Mouse (Mus musculus): ENCODE data around the gene Gm20219. TPM values are rescaled to one million over a fixed set of nuclear protein-coding genes. Genes with fewer than 3 reads are reported as not detected.

The Gm20219 gene
- polyA plus RNA-seq, 1 experiment from 2014 or later: 0.95 TPM

DNA sequence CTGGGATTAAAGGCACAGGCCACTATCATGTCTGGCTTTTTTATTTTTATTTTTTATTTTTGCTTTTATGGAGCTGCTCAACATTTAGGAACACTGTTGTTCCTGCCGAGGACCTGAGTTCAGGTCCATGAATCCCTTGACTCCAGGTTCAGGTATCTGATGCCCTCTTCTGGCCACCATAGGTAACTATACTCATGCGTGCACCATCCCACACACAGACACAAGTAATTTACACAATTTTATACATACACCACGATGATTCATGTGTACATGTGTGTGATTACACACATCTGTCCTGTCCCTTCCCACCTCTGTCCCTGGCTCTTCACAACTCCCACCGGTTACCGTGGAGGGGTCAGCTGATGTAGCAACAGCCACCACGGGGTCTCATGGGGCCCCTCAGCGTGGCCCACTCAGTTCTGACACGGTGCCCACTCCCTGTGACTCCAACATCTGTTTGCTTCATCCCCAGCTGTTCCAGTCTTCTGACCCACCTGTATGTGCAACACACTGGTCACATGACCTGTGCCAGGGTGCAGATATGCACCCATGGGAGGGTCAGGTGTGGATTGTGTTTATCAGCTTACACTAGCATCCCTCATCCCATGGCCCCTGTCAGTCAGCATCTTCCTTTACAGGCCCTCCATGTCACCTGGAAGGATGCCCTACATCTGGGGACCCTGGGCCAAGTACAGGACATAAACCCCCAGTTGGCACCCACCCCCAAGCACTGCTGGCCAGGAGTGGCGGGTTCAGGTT lies 6.2 kb downstream of the Gm20219 start:
- Histone ChIP-seq H3K4me1 (ENCODE audit: control insufficient read depth, insufficient read depth, low read length) (peaks cover 26% of the 10 kb centered on the region), H3K4me2 (ENCODE audit: low read length) (no peak overlapping the region), H3K27me3 (ENCODE audit: control insufficient read depth, insufficient read depth, low read depth, low read length) (no peaks in the 10 kb centered on the region), H3K27ac (ENCODE audit: low read length) (0 out of 2 replicates have a peak overlapping the region, but pooled peaks have one; percentile 19), H3K9ac (ENCODE audit: low read depth, low read length) (no peak overlapping the region), H3K36me3 (ENCODE audit: control insufficient read depth, insufficient read depth, low read length) (no peaks in the 10 kb centered on the region), H3K4me3 (ENCODE audit: low read depth, low read length) (no peak overlapping the region), H3K9me3 (replicated peaks; ENCODE audit: control insufficient read depth, low read length, poor library complexity, severe bottlenecking) (no peaks in the 10 kb centered on the region)
- ATAC-seq: no peak
- WGBS: 64% methylated on average over 9 of the region's 9 CpGs

DNA sequence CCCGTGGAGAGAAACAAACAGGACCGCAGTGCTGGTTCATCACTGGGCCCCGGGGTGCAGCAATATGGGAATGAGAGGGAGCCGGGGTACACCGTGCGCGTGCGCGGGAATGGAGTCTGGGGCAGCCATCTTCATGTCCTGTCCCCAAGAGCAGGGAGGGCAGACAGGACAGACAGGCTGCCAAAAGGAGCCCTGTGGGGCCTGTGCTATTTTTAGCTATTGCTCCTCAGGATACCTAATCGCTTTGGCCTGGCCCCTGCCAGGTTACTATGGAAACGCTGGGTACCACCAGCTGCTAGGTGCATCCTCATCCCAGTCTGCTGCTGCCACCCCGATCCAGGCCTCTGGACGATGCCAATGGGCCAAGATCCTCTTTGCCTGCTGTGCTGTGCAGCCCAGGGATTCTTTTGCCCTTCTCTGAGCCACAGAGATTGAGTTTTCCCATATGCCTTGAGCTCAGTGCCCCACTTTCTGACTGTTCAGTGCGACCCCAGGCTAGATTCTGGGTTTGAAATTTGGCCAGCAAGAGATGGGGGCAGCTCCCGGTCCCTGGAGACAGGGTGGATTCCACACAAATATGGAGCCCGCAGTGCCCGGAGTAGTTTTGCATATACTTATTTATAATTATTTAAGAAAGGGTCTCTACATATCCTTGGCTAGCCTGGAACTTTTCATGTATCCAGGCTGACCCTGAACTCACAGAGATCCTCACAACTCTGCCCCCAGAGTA lies 6.9 kb downstream of the Gm20219 start:
- 44% methylated on average over 17 of the region's 17 CpGs for WGBS
- no peaks in the 10 kb centered on the region for H3K9me3 ChIP-seq (replicated peaks; ENCODE audit: control insufficient read depth, low read length, poor library complexity, severe bottlenecking)

DNA sequence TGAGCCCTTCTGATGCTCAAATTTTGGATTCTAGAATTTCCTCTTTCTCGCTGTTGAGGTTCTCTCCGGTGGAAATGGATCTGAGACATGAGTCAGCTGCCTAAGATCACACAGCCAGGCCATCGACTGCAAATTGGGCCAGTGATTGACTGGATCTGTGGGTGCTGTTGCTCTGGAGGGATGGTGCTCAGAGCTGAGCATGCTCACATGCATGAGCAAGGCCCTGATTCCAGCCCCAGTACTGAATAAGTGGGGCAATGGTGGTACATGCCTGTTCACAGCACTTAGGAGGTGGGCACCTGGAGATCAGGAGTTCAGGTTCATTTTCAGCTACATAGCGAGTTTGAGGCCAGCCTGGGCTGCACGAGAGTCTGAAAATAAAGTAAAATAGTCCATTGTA lies 7.6 kb downstream of the Gm20219 start:
- Histone ChIP-seq H3K4me2 (ENCODE audit: low read length) (no peak overlapping the region), H3K27me3 (ENCODE audit: control insufficient read depth, insufficient read depth, low read depth, low read length) (no peaks in the 10 kb centered on the region), H3K27ac (ENCODE audit: low read length) (peak overlapping the region; percentile 67), H3K4me3 (ENCODE audit: low read depth, low read length) (no peak overlapping the region), H3K36me3 (ENCODE audit: control insufficient read depth, insufficient read depth, low read length) (no peaks in the 10 kb centered on the region), H3K9me3 (replicated peaks; ENCODE audit: control insufficient read depth, low read length, poor library complexity, severe bottlenecking) (no peaks in the 10 kb centered on the region), H3K4me1 (ENCODE audit: control insufficient read depth, insufficient read depth, low read length) (peaks cover 15% of the 10 kb centered on the region), H3K9ac (ENCODE audit: low read depth, low read length) (no peak overlapping the region)
- ATAC-seq: no peak
- WGBS: 81% methylated on average over 5 of the region's 5 CpGs

More for the DNA sequence above, 6.9 kb downstream of the Gm20219 start:
- peaks cover 22% of the 10 kb centered on the region for H3K4me1 ChIP-seq (ENCODE audit: control insufficient read depth, insufficient read depth, low read length)
- no peaks in the 10 kb centered on the region for H3K36me3 ChIP-seq (ENCODE audit: control insufficient read depth, insufficient read depth, low read length)
- H3K4me3 ChIP-seq (ENCODE audit: low read depth, low read length): no peak overlapping the region
- no peak overlapping the region for H3K4me2 ChIP-seq (ENCODE audit: low read length)
- peak; percentile 18; the same call in 1 of the 2 replicates for ATAC-seq
- peak overlapping the region; percentile 67 for H3K27ac ChIP-seq (ENCODE audit: low read length)
- 0 out of 2 replicates have a peak overlapping the region, but pooled peaks have one; percentile 1 for H3K9ac ChIP-seq (ENCODE audit: low read depth, low read length)
- H3K27me3 ChIP-seq (ENCODE audit: control insufficient read depth, insufficient read depth, low read depth, low read length): no peaks in the 10 kb centered on the region

- WGBS: 77% methylated on average over 1 of the region's 1 CpGs
- Histone ChIP-seq H3K36me3 (ENCODE audit: control insufficient read depth, insufficient read depth, low read length) (no peaks in the 10 kb centered on the region), H3K4me1 (ENCODE audit: control insufficient read depth, insufficient read depth, low read length) (peaks cover 9% of the 10 kb centered on the region), H3K4me2 (ENCODE audit: low read length) (no peak overlapping the region), H3K9ac (ENCODE audit: low read depth, low read length) (no peak overlapping the region), H3K27me3 (ENCODE audit: control insufficient read depth, insufficient read depth, low read depth, low read length) (no peaks in the 10 kb centered on the region), H3K27ac (ENCODE audit: low read length) (no peak overlapping the region), H3K9me3 (replicated peaks; ENCODE audit: control insufficient read depth, low read length, poor library complexity, severe bottlenecking) (no peaks in the 10 kb centered on the region), H3K4me3 (ENCODE audit: low read depth, low read length) (no peak overlapping the region)
- ATAC-seq: no peak
Measured at GRCm38 (mm10) chr17:56545945-56546344, 8.2 kb downstream of the Gm20219 start.

DNA sequence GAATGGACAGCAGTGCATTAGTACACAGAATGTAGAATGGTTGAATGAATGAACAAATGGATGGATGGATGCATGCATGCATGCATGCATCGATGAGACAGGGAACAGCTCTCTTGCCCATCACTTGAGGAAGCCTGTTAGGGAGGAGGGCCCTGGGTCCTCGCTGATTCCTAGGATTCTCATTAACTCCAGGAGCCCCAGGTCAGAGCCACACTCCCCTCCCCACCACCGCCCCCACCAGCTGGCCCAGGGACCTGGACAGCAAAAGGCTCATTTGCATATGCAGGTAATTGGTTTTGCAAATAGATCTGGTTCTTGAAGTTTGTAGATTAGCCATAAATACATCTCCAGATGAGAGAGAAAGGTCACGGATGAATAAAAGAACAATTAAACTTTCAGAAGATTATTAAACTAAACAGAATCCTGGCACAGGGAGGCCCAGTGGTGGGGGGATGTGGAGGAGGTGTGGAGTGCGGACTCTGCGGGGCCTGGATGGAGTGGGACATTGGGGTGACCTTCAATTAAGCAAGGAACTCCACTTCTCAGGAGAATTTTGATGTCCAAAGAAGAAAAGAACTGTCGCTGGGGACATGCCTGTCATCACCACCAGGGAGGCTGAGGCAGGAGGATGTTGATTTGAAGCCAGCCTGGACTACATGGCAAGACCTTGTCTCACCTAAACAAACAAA lies 9.3 kb downstream of the Gm20219 start:
- H3K9ac ChIP-seq (ENCODE audit: low read depth, low read length): no peak overlapping the region
- 70% methylated on average over 7 of the region's 7 CpGs for WGBS
- H3K27ac ChIP-seq (ENCODE audit: low read length): no peak overlapping the region
- ATAC-seq: no peak
- peaks cover 7% of the 10 kb centered on the region for H3K4me1 ChIP-seq (ENCODE audit: control insufficient read depth, insufficient read depth, low read length)
- no peak overlapping the region for H3K4me2 ChIP-seq (ENCODE audit: low read length)
- no peaks in the 10 kb centered on the region for H3K36me3 ChIP-seq (ENCODE audit: control insufficient read depth, insufficient read depth, low read length)
- no peak overlapping the region for H3K4me3 ChIP-seq (ENCODE audit: low read depth, low read length)
- no peaks in the 10 kb centered on the region for H3K27me3 ChIP-seq (ENCODE audit: control insufficient read depth, insufficient read depth, low read depth, low read length)
- H3K9me3 ChIP-seq (replicated peaks; ENCODE audit: control insufficient read depth, low read length, poor library complexity, severe bottlenecking): no peaks in the 10 kb centered on the region

DNA sequence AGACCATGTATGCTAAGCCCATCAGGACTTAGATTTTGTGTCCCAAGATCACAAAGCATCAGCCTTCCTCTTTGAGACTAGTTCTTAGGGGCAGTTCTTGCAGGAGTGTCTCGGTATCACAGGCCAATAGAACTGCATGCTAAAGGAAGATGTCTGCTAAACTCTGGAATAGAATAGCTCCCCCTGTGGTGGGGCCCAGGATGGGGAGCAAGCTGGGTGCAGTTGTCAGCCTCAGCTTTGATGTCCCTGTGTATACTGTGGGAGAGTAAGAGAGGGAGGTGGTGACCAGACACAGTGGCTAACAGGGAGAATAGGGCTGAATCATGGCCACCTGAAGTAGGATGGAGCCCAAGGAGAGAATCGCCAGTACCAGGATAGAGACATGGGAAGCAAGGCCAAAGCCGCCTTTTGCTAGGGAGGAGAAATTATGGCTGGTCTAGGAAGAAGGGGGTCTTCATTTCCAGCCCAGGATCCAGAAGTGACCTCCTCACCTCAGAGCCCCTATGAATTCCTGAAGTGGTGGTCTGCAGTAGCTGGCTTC lies 10.4 kb downstream of the Gm20219 start:
- no peak for ATAC-seq
- H3K9ac ChIP-seq (ENCODE audit: low read depth, low read length): no peak overlapping the region
- no peaks in the 10 kb centered on the region for H3K36me3 ChIP-seq (ENCODE audit: control insufficient read depth, insufficient read depth, low read length)
- WGBS: 87% methylated on average over 3 of the region's 3 CpGs
- H3K4me1 ChIP-seq (ENCODE audit: control insufficient read depth, insufficient read depth, low read length): peaks cover 7% of the 10 kb centered on the region
- no peak overlapping the region for H3K4me2 ChIP-seq (ENCODE audit: low read length)
- no peaks in the 10 kb centered on the region for H3K9me3 ChIP-seq (replicated peaks; ENCODE audit: control insufficient read depth, low read length, poor library complexity, severe bottlenecking)
- H3K27ac ChIP-seq (ENCODE audit: low read length): no peak overlapping the region
- H3K4me3 ChIP-seq (ENCODE audit: low read depth, low read length): no peak overlapping the region
- H3K27me3 ChIP-seq (ENCODE audit: control insufficient read depth, insufficient read depth, low read depth, low read length): no peaks in the 10 kb centered on the region

DNA sequence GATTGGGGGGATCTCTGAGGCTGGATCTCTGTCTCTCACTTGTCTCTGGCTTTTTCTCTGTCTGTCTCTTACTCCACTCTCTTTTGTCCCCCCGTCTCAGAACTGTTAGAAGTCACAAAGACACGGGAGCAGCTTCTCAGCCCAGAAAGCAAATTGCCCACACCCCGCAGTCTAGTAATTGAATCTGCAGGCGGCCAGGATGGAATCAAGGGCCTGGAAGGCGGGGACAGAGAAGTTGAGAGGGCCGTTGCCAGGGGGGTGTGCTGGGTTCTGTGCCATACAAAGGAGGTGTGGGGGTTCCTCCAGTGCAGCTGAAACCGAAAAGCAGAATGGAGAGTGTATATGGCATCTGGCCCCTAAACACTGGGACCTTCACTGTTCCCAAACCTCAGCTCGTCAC lies 11.5 kb downstream of the Gm20219 start:
- WGBS: 20% methylated on average over 8 of the region's 8 CpGs
- Histone ChIP-seq H3K4me1 (ENCODE audit: control insufficient read depth, insufficient read depth, low read length) (peaks cover 12% of the 10 kb centered on the region), H3K27ac (ENCODE audit: low read length) (no peak overlapping the region), H3K4me3 (ENCODE audit: low read depth, low read length) (no peak overlapping the region), H3K9me3 (replicated peaks; ENCODE audit: control insufficient read depth, low read length, poor library complexity, severe bottlenecking) (no peaks in the 10 kb centered on the region), H3K9ac (ENCODE audit: low read depth, low read length) (no peak overlapping the region), H3K4me2 (ENCODE audit: low read length) (no peak overlapping the region), H3K27me3 (ENCODE audit: control insufficient read depth, insufficient read depth, low read depth, low read length) (no peaks in the 10 kb centered on the region), H3K36me3 (ENCODE audit: control insufficient read depth, insufficient read depth, low read length) (no peaks in the 10 kb centered on the region)
- ATAC-seq: no peak

GRCm38 (mm10) chr17:56540562-56540975 lies 13.6 kb downstream of the Gm20219 start:
- Histone ChIP-seq H3K4me2 (ENCODE audit: low read length) (no peak overlapping the region), H3K36me3 (ENCODE audit: control insufficient read depth, insufficient read depth, low read length) (no peaks in the 10 kb centered on the region), H3K27me3 (ENCODE audit: control insufficient read depth, insufficient read depth, low read depth, low read length) (no peaks in the 10 kb centered on the region), H3K9ac (ENCODE audit: low read depth, low read length) (no peak overlapping the region), H3K27ac (ENCODE audit: low read length) (no peak overlapping the region), H3K9me3 (replicated peaks; ENCODE audit: control insufficient read depth, low read length, poor library complexity, severe bottlenecking) (no peaks in the 10 kb centered on the region), H3K4me3 (ENCODE audit: low read depth, low read length) (no peak overlapping the region), H3K4me1 (ENCODE audit: control insufficient read depth, insufficient read depth, low read length) (peaks cover 19% of the 10 kb centered on the region; the same call in 1 of the 2 replicates)
- 40% methylated on average over 6 of the region's 6 CpGs for WGBS
- no peak for ATAC-seq

Measured in midbrain, embryonic 16.5 days (tissue).